Mouse (Mus musculus) ES-E14 (cell line): Measurements from ENCODE around the gene Adar. TPM values are rescaled to one million over a fixed set of nuclear protein-coding genes. Genes with fewer than 3 reads are reported as not detected.
A peak's percentile ranks its signal among the peaks of the same experiment; 100 is the strongest.

ENCODE experiments used
- DNase-seq: peaks from one replicate; pipeline ENCODE4 v3.0.0-alpha.2; 2013; ENCODE audit warnings: low read depth, low spot score
- H3K27ac ChIP-seq: 2 replicates; pipeline ENCODE4 v1.5.1; 2012; ENCODE audit warnings: low read depth, mild to moderate bottlenecking, low read length, moderate library complexity, mixed read lengths; ENCODE audit not compliant: poor library complexity, insufficient read depth, severe bottlenecking
- H3K36me3 ChIP-seq: 2 replicates; pipeline ENCODE4 v1.6.1; 2012; ENCODE audit warnings: mild to moderate bottlenecking, low read length, moderate library complexity, mixed read lengths; ENCODE audit not compliant: control insufficient read depth, poor library complexity, insufficient read depth, severe bottlenecking
- H3K4me1 ChIP-seq, 2 experiments: fragments of 150-350 bp in 1 of 2; sonication (generic) in 1 of 2; 2 replicates each; pipeline ENCODE4 v1.6.1; 2012; ENCODE audit warnings: low read length in 2 of 2, mild to moderate bottlenecking in 1 of 2, mixed read lengths in 1 of 2; ENCODE audit not compliant: control insufficient read depth in 2 of 2, insufficient read depth in 2 of 2, poor library complexity in 1 of 2
- H3K4me3 ChIP-seq, 2 experiments: fragments of 150-350 bp in 1 of 2; sonication (generic) in 1 of 2; 2 replicates each; pipeline ENCODE4 v1.5.1; 2012; ENCODE audit warnings: low read length in 2 of 2, low read depth in 1 of 2, mild to moderate bottlenecking in 1 of 2, mixed read lengths in 1 of 2; ENCODE audit not compliant: insufficient read depth in 1 of 2, poor library complexity in 1 of 2, severe bottlenecking in 1 of 2
- H3K9ac ChIP-seq: 2 replicates; pipeline ENCODE4 v1.6.1; 2012; ENCODE audit warnings: low read depth, mild to moderate bottlenecking, low read length, mixed read lengths; ENCODE audit not compliant: poor library complexity, insufficient read depth, severe bottlenecking
- H3K9me3 ChIP-seq: fragments of 150-350 bp; sonication (generic); 2 replicates; pipeline ENCODE4 v1.6.1; 2012; ENCODE audit warnings: low read depth, mild to moderate bottlenecking, low read length; ENCODE audit not compliant: control insufficient read depth, insufficient read depth
- CHD2 ChIP-seq: IDR thresholded peaks from 2 replicates; pipeline ENCODE4 v1.6.1; 2014; ENCODE audit warnings: mild to moderate bottlenecking, low read depth, low read length, inconsistent platforms
- HCFC1 ChIP-seq: IDR thresholded peaks from 2 replicates; pipeline ENCODE4 v1.6.1; 2012; ENCODE audit warnings: low read length, inconsistent platforms, borderline replicate concordance; ENCODE audit not compliant: insufficient read depth
- MAFK ChIP-seq: IDR thresholded peaks from 2 replicates; pipeline ENCODE4 v1.6.1; 2014; ENCODE audit warnings: mild to moderate bottlenecking, low read depth, low read length, inconsistent platforms; ENCODE audit not compliant: insufficient read depth
- ZC3H11A ChIP-seq: IDR thresholded peaks from 2 replicates; pipeline ENCODE4 v1.6.1; 2012; ENCODE audit warnings: low read depth, mild to moderate bottlenecking, inconsistent platforms, low read length, borderline replicate concordance
- ZNF384 ChIP-seq: IDR thresholded peaks from 2 replicates; pipeline ENCODE4 v1.6.1; 2012; ENCODE audit warnings: low read depth, low read length, inconsistent platforms
- in situ Hi-C, 2 experiments: fragments of 600-800 bp; cut with MboI; formaldehyde crosslinking; loops; one replicate each; pipeline ENCODE4 v1.15.1; 2025; ENCODE audit warnings: low sequenced_read_pairs in 2 of 2, inconsistent platforms in 1 of 2; ENCODE audit not compliant: unreplicated experiment in 2 of 2
- total RNA-seq: library from RNA; depleted of rRNA; stranded (reverse); fragments of 300-350 nt; gene quantifications from 2 replicates; pipeline ENCODE4 v1.2.3, GENCODE M21; 2012

Gene Adar
- total RNA-seq, 1 experiment: 35.2 TPM

GRCm38 (mm10) chr3:89772968-89773709 is 58.3 kb downstream of the Adar start, which contains the start of gene Ube2q1:
Gene Ube2q1 (plus strand): TSS chr3:89773616.
- Histone ChIP-seq H3K27ac (peak within 1 kb of the TSS; percentile 93), H3K4me1 (peaks cover 4 to 19% of the 10 kb centered on the region in 2 experiments), H3K9ac (peak within 1 kb of the TSS; percentile 96), H3K9me3 (no peaks in the 10 kb centered on the region), H3K4me3 (peak within 1 kb of the TSS; percentile 86 to 92), H3K36me3 (peaks cover 26% of the 10 kb centered on the region)
- DNase-seq: peak; percentile 71
- no peak for TF ChIP-seq MAFK
- no peak for TF ChIP-seq CHD2
- TF ChIP-seq HCFC1: no peak
- no peak for TF ChIP-seq ZNF384
- TF ChIP-seq ZC3H11A: no peak
- in situ Hi-C loops: no loop called here

- H3K4me3 ChIP-seq: peak overlapping the region; percentile 86 to 92
- no peak for TF ChIP-seq MAFK
- no peak for TF ChIP-seq HCFC1
- TF ChIP-seq CHD2: no peak
- TF ChIP-seq ZC3H11A: no peak
- no peak for TF ChIP-seq ZNF384
- peak overlapping the region; percentile 64 for H3K27ac ChIP-seq
- H3K9ac ChIP-seq: peak overlapping the region; percentile 96
- H3K4me1 ChIP-seq: peaks cover 4 to 19% of the 10 kb centered on the region in 2 experiments
- in situ Hi-C loops: no loop called here
- DNase-seq: no peak
- no peaks in the 10 kb centered on the region for H3K9me3 ChIP-seq
- H3K36me3 ChIP-seq: peaks cover 28% of the 10 kb centered on the region
Measured at GRCm38 (mm10) chr3:89773740-89774211, 59.0 kb downstream of the Adar start.

- H3K27ac ChIP-seq: peak overlapping the region; percentile 64; the same call in 1 of the 2 replicates
Measured at GRCm38 (mm10) chr3:89774236-89774960, 59.6 kb downstream of the Adar start.

GRCm38 (mm10) chr3:89776001-89776400 is 61.2 kb downstream of the Adar start:
- no peak for DNase-seq
- Histone ChIP-seq H3K4me3 (no peak overlapping the region), H3K9me3 (no peaks in the 10 kb centered on the region), H3K27ac (no peak overlapping the region), H3K4me1 (peaks cover 4 to 21% of the 10 kb centered on the region in 2 experiments), H3K36me3 (peaks cover 42% of the 10 kb centered on the region), H3K9ac (no peak overlapping the region; the same call in 1 of the 2 replicates)
- no peak for TF ChIP-seq HCFC1
- TF ChIP-seq ZC3H11A: no peak
- no peak for TF ChIP-seq MAFK
- no peak for TF ChIP-seq ZNF384
- no peak for TF ChIP-seq CHD2
- in situ Hi-C loops: no loop called here

More at GRCm38 (mm10) chr3:89774236-89774960, 59.6 kb downstream of the Adar start:
- peaks cover 28% of the 10 kb centered on the region for H3K36me3 ChIP-seq
- peaks cover 4 to 19% of the 10 kb centered on the region in 2 experiments for H3K4me1 ChIP-seq
- H3K9me3 ChIP-seq: no peaks in the 10 kb centered on the region
- peak overlapping the region; percentile 86 to 92 for H3K4me3 ChIP-seq
- TF ChIP-seq HCFC1: no peak
- TF ChIP-seq MAFK: no peak
- TF ChIP-seq CHD2: no peak
- no peak for TF ChIP-seq ZC3H11A
- no peak for TF ChIP-seq ZNF384
- no peak for DNase-seq
- in situ Hi-C loops: no loop called here
- H3K9ac ChIP-seq: peak overlapping the region; percentile 96
